Mouse (Mus musculus): Measurements from ENCODE around the gene Rab11a. TPM values are rescaled to one million over a fixed set of nuclear protein-coding genes. Genes with fewer than 3 reads are reported as not detected.

Gene Rab11a
- polyA plus RNA-seq (2012; ENCODE audit: low replicate concordance), result 89.2 and 150 TPM in 2 replicates

GRCm38 (mm10) chr9:64737406-64738201 is at the start of gene Rab11a:
TSS of gene Rab11a (minus strand) at chr9:64737758.

Other genes with a start within 250 kb of the Rab11a start
- 29.7 and 38.3 TPM in 2 replicates for gene Dennd4a, start 73.6 kb upstream of the Rab11a start, polyA plus RNA-seq (2012; ENCODE audit: low replicate concordance)
- gene Slc24a1, start 213.8 kb upstream of the Rab11a start, polyA plus RNA-seq (2012; ENCODE audit: low replicate concordance), result not detected in 2 replicates
- 29.2 and 36.6 TPM in 2 replicates for gene Ints14, start 223.1 kb upstream of the Rab11a start, polyA plus RNA-seq (2012; ENCODE audit: low replicate concordance)

Data from leukemia stem cell, adult 10-12 weeks (primary cell).